Mouse (Mus musculus) forebrain, embryonic 15.5 days (tissue): ENCODE measurements around the gene Cdh26. TPM values are rescaled to one million over a fixed set of nuclear protein-coding genes. Genes with fewer than 3 reads are reported as not detected.
A peak's percentile ranks its signal among the peaks of the same experiment; 100 is the strongest.

ENCODE experiments used
- ATAC-seq: fragments of 200-750 bp; cut with Nextera tagmentation; replicated peaks from 2 replicates; pipeline ENCODE4 v1.8.0; 2017; ENCODE audit warnings: mild to moderate bottlenecking, moderate TSS enrichment, moderate library complexity
- H3K27ac ChIP-seq: fragments of 300-500 bp; sonication (generic); replicated peaks from 2 replicates; pipeline ENCODE4 v1.5.1; 2015; ENCODE audit warnings: mild to moderate bottlenecking, inconsistent platforms
- H3K27me3 ChIP-seq: fragments of 300-500 bp; sonication (generic); 2 replicates; pipeline ENCODE4 v1.6.1; 2015; ENCODE audit warnings: inconsistent platforms
- H3K36me3 ChIP-seq: fragments of 300-500 bp; sonication (generic); 2 replicates; pipeline ENCODE4 v1.6.1; 2015; ENCODE audit warnings: mild to moderate bottlenecking, inconsistent platforms
- H3K4me1 ChIP-seq: fragments of 300-500 bp; sonication (generic); 2 replicates; pipeline ENCODE4 v1.6.1; 2015; ENCODE audit warnings: inconsistent platforms
- H3K4me2 ChIP-seq: fragments of 300-500 bp; sonication (generic); replicated peaks from 2 replicates; pipeline ENCODE4 v1.6.1; 2015; ENCODE audit warnings: mild to moderate bottlenecking, inconsistent platforms
- H3K4me3 ChIP-seq: fragments of 300-500 bp; sonication (generic); 2 replicates; pipeline ENCODE4 v1.5.1; 2015; ENCODE audit warnings: mild to moderate bottlenecking, inconsistent platforms
- H3K9ac ChIP-seq: fragments of 300-500 bp; sonication (generic); replicated peaks from 2 replicates; pipeline ENCODE4 v1.6.1; 2015; ENCODE audit warnings: mild to moderate bottlenecking, inconsistent platforms
- H3K9me3 ChIP-seq: fragments of 300-500 bp; sonication (generic); 2 replicates; pipeline ENCODE4 v1.6.1; 2016; ENCODE audit warnings: inconsistent platforms
- WGBS: fragments of 180-500 bp; shearing (Covaris S2); methylation state at CpG from one replicate; pipeline ENCODE4 v1.1.7; 2015; ENCODE audit warnings: mixed read lengths; 5-methylcytosine and 5-hydroxymethylcytosine counted together
- polyA plus RNA-seq: library from polyadenylated mRNA; unstranded; fragments of >200 nt; fragmentation: Nextera tagmentation; extraction: Ambion mirVana; gene quantifications from 2 replicates; pipeline ENCODE4 v1.2.1, GENCODE M21; 2015

Gene Cdh26
- polyA plus RNA-seq, 1 experiment from 2014 or later: 0.09 TPM

DNA sequence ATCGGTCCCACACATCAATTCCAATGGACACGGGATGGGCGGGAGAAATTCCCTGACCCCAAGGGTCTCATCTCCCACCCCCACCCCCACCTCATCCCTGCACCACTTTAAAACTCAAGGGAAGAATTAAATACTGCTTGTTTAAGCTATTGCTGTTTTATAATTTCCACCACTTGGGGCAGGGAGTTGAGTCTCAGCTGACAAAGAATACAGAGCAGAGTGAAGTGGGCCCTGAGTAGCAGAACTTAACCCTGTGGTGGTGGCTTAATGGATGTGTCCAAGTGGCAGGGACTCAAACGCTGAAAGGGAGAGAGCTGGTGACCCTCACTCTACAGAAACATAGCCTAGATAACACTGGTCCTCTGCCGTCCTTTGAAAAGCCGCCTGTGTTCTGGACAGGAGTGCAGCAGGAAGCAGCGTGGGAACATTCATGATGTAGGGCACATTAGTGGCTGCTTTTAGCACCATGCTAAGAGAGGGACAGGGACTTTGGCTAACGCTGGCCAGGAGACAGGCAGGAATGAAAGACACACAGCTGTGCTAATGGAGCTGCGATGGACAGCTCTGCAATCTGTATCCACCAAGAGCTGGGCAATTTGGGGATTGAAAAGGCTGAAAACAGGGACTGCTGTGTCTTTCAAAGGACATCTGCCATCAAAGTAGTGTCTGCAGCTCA, 60.1 kb downstream of the Cdh26 start:
- WGBS: 64% methylated on average over 9 of the region's 9 CpGs
- Histone ChIP-seq H3K36me3 (no peaks in the 10 kb centered on the region), H3K4me1 (no peaks in the 10 kb centered on the region), H3K4me2 (no peak overlapping the region), H3K27ac (no peak overlapping the region), H3K27me3 (no peaks in the 10 kb centered on the region), H3K9ac (no peak overlapping the region), H3K9me3 (no peaks in the 10 kb centered on the region), H3K4me3 (no peak overlapping the region)
- ATAC-seq: peak; percentile 32; the same call in 1 of the 2 replicates

- Histone ChIP-seq H3K4me2 (no peak overlapping the region), H3K4me1 (peaks cover 8% of the 10 kb centered on the region), H3K36me3 (no peaks in the 10 kb centered on the region), H3K4me3 (no peak overlapping the region), H3K27me3 (no peaks in the 10 kb centered on the region), H3K27ac (no peak overlapping the region), H3K9me3 (no peaks in the 10 kb centered on the region), H3K9ac (no peak overlapping the region)
- WGBS: 78% methylated on average over 11 of the region's 11 CpGs
- ATAC-seq: no peak
Observed at GRCm38 (mm10) chr2:178494066-178494465, 63.7 kb downstream of the Cdh26 start.

DNA sequence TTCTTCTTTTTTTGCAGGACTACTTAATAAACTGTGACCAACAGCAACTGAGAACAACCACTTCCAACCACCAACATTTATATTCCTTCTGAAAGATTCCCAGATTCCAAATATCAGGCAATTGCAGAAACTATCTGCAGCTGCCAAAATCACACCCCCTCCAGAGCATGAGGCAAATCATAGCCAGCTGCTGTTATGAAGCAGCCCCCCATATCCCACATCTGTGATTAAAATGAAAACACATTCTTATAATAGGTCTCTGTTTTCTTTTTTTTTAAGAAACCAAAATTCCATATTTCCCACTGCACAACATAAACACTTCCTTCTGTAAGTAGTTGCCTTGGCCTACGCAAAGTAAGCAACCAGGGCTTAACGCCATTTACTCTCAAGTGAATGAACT, 65.5 kb downstream of the Cdh26 start:
- no peaks in the 10 kb centered on the region for H3K27me3 ChIP-seq
- no peak overlapping the region for H3K4me3 ChIP-seq
- no peaks in the 10 kb centered on the region for H3K36me3 ChIP-seq
- no peak overlapping the region for H3K27ac ChIP-seq
- no peak for ATAC-seq
- H3K9ac ChIP-seq: no peak overlapping the region
- H3K9me3 ChIP-seq: no peaks in the 10 kb centered on the region
- 93% methylated on average over 2 of the region's 2 CpGs for WGBS
- no peak overlapping the region for H3K4me2 ChIP-seq
- peaks cover 8% of the 10 kb centered on the region for H3K4me1 ChIP-seq

- Histone ChIP-seq H3K27ac (no peak overlapping the region), H3K4me3 (no peak overlapping the region), H3K27me3 (no peaks in the 10 kb centered on the region), H3K4me1 (peaks cover 8% of the 10 kb centered on the region), H3K36me3 (no peaks in the 10 kb centered on the region), H3K9me3 (no peaks in the 10 kb centered on the region), H3K9ac (no peak overlapping the region), H3K4me2 (no peak overlapping the region)
- 82% methylated on average over 1 of the region's 1 CpGs for WGBS
- ATAC-seq: peak; percentile 54; the same call in 1 of the 2 replicates
Observed at GRCm38 (mm10) chr2:178497900-178498299, 67.6 kb downstream of the Cdh26 start.

DNA sequence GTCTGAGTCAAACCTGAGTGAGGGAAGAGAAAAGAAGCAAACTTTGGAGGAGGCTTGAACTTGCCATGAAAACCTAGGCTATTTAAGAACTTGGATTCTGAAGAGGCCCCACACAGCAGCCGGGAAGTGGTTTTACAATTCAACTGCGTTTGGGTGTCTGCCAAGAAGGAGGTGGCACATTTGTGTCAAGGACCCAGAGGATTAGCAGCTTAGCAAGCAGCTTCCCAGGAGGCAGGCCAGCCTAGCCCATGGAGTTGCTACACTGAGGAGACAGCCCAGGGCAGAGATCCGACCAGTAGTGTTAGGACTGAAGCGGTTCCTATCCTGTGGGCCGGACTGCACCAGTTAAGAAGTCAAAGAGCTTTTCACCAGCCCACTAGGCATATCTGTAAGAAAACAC, 68.1 kb downstream of the Cdh26 start:
- H3K9me3 ChIP-seq: no peaks in the 10 kb centered on the region

DNA sequence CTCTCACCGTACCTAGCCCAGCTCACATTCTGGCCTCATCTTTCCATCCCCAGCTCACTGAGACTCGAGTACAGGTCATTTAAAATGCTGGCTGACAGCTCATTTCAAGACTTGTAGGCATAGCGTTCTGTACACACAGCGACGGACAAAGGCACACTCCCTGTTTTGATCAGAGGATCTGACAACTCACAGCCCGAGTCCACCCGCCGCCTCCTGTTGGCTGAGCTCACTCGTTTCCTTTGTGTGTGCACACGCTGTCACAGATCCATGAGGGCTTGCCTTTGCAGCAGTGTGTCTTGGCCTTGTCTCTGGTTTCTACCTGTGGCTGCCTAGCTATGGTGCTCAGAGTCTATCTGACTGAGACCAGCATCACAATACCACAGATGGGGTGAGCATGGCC, 72.1 kb downstream of the Cdh26 start:
- 0 out of 2 replicates have a peak, but pooled peaks have one; percentile 23 for ATAC-seq
- 36% methylated on average over 10 of the region's 10 CpGs for WGBS

More for the DNA sequence above, 68.1 kb downstream of the Cdh26 start:
- ATAC-seq: peak; percentile 80
- Histone ChIP-seq H3K27ac (no peak overlapping the region), H3K9ac (no peak overlapping the region), H3K27me3 (no peaks in the 10 kb centered on the region), H3K4me2 (no peak overlapping the region), H3K4me1 (peaks cover 8% of the 10 kb centered on the region), H3K36me3 (no peaks in the 10 kb centered on the region), H3K4me3 (no peak overlapping the region)
- WGBS: 37% methylated on average over 5 of the region's 5 CpGs

GRCm38 (mm10) chr2:178506056-178506455, 75.7 kb downstream of the Cdh26 start:
- ATAC-seq: no peak
- no peak overlapping the region for H3K9ac ChIP-seq
- no peaks in the 10 kb centered on the region for H3K9me3 ChIP-seq
- H3K4me1 ChIP-seq: 0 out of 2 replicates have a peak, but pooled peaks cover 3% of the 10 kb centered on the region
- H3K4me3 ChIP-seq: no peak overlapping the region
- no peaks in the 10 kb centered on the region for H3K27me3 ChIP-seq
- 81% methylated on average over 12 of the region's 12 CpGs for WGBS
- H3K36me3 ChIP-seq: no peaks in the 10 kb centered on the region
- no peak overlapping the region for H3K4me2 ChIP-seq
- H3K27ac ChIP-seq: no peak overlapping the region

More for the DNA sequence above, 72.1 kb downstream of the Cdh26 start:
- Histone ChIP-seq H3K9me3 (no peaks in the 10 kb centered on the region), H3K9ac (no peak overlapping the region), H3K27me3 (no peaks in the 10 kb centered on the region), H3K27ac (no peak overlapping the region), H3K4me1 (peaks cover 8% of the 10 kb centered on the region), H3K4me3 (no peak overlapping the region), H3K4me2 (no peak overlapping the region), H3K36me3 (no peaks in the 10 kb centered on the region)

DNA sequence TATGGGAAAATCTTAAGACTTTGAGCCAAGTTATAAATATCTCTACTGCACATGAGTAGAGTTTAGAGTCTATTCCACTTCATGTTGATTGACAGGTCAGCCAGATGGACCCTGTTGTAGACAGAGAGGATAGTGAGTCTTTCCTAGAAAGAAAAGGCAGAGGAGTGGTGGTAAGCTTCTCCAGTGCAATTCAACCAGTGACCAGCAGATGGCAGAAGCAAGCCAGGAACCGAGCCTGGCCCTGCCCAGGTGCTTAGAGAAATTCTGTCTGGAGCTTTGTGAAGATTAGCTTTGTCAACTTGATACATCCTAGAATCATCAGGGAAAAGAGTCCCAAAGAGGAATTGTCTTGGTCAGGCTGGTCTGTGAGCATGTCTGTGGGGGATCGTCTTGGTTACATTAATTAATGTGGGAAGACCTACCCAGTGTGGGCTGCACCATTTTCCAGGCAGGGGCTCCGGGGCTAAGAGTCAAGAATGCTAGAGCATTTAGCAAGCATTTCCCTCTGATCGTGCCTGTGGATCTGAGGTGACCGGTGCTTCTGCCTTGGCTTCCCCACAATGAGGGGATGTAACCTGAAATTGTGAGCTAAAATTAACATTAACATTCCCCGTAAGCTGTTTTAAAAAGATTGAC, 77.2 kb downstream of the Cdh26 start:
- no peak overlapping the region for H3K9ac ChIP-seq
- no peak overlapping the region for H3K27ac ChIP-seq
- 45% methylated on average over 6 of the region's 6 CpGs for WGBS
- no peaks in the 10 kb centered on the region for H3K36me3 ChIP-seq
- H3K4me2 ChIP-seq: no peak overlapping the region
- H3K27me3 ChIP-seq: no peaks in the 10 kb centered on the region
- H3K9me3 ChIP-seq: no peaks in the 10 kb centered on the region
- 0 out of 2 replicates have a peak, but pooled peaks cover 3% of the 10 kb centered on the region for H3K4me1 ChIP-seq
- ATAC-seq: peak; percentile 64
- H3K4me3 ChIP-seq: no peak overlapping the region

GRCm38 (mm10) chr2:178508279-178508678, 77.9 kb downstream of the Cdh26 start:
- Histone ChIP-seq H3K9me3 (no peaks in the 10 kb centered on the region), H3K27ac (no peak overlapping the region), H3K36me3 (no peaks in the 10 kb centered on the region), H3K9ac (no peak overlapping the region), H3K4me2 (no peak overlapping the region), H3K27me3 (no peaks in the 10 kb centered on the region), H3K4me1 (0 out of 2 replicates have a peak, but pooled peaks cover 3% of the 10 kb centered on the region), H3K4me3 (no peak overlapping the region)
- WGBS: 85% methylated on average over 6 of the region's 6 CpGs
- ATAC-seq: no peak

DNA sequence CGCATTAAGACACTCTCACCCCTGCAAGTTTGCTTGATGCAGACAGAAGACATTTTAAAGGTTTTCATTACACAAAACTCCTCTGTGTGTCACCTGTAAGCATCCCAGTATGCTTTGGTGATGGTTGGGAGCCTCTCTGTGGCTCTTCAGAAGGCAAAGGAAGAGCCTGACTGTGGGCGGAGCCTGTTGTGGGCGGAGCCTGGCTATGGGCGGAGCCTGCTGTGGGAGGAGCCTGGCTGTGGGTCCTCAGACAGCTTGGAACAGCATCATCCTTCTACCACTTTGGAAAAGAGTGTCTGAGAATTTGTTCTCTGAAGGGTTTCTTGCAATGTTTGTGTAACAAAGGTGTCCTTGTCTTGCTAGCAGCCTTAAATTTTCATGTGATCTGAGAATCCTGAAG, 82.7 kb downstream of the Cdh26 start:
- no peaks in the 10 kb centered on the region for H3K36me3 ChIP-seq
- no peaks in the 10 kb centered on the region for H3K27me3 ChIP-seq
- WGBS: 77% methylated on average over 4 of the region's 4 CpGs
- H3K4me3 ChIP-seq: no peak overlapping the region
- ATAC-seq: no peak
- H3K9me3 ChIP-seq: no peaks in the 10 kb centered on the region
- no peak overlapping the region for H3K9ac ChIP-seq
- peaks cover 8% of the 10 kb centered on the region for H3K4me1 ChIP-seq
- H3K27ac ChIP-seq: peak overlapping the region; percentile 25
- no peak overlapping the region for H3K4me2 ChIP-seq

DNA sequence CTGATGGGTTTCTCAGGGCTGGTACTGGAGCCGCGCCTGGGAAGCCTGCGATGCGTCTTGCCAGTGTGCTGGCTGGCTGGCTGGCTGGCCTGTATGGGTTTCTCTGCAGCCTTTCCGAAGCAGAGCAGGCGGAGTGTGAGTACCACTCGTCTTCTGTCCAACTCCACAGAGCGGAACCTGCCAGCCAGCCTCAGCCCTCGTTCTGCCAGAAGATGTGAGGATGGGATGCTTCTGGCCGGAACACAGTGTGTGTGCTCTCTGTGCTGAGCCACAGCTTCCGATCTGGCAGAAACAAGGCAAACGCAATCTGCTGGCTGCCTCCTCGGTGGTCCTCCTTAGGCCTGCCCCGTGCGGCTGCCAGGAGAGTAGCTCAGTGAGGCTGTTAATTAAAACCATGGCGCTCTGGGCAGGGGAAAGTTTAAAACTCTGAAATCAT, 83.3 kb downstream of the Cdh26 start:
- no peaks in the 10 kb centered on the region for H3K27me3 ChIP-seq
- H3K36me3 ChIP-seq: no peaks in the 10 kb centered on the region
- WGBS: 44% methylated on average over 16 of the region's 16 CpGs
- no peak overlapping the region for H3K4me3 ChIP-seq
- peaks cover 8% of the 10 kb centered on the region for H3K4me1 ChIP-seq
- ATAC-seq: peak; percentile 87
- H3K4me2 ChIP-seq: no peak overlapping the region
- H3K27ac ChIP-seq: peak overlapping the region; percentile 25
- H3K9ac ChIP-seq: no peak overlapping the region
- H3K9me3 ChIP-seq: no peaks in the 10 kb centered on the region

DNA sequence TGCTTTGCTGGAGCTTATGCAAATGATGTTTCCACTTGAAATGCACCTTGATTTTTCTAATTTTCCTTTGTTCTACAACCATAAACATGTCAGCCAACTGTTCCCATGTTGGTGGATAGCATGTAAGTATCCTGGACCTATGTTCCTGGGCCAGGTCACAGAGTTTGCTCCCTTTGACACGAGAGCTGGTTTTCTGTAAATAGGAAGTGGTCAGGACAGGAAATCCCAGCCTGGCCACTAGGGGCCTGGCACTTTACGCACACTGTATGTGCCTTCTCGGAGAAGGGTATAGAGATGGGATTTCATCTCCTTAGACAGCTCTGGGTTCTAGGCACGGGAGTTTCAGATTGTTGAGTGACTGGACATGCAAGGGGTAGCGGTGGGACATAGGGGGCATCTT, 86.1 kb downstream of the Cdh26 start:
- Histone ChIP-seq H3K4me3 (no peak overlapping the region), H3K36me3 (no peaks in the 10 kb centered on the region), H3K9ac (no peak overlapping the region), H3K9me3 (no peaks in the 10 kb centered on the region), H3K27me3 (no peaks in the 10 kb centered on the region), H3K27ac (no peak overlapping the region), H3K4me1 (peaks cover 8% of the 10 kb centered on the region), H3K4me2 (no peak overlapping the region)
- 85% methylated on average over 5 of the region's 5 CpGs for WGBS
- no peak for ATAC-seq
